Mouse (Mus musculus) thymus, postnatal 36 days (tissue): ENCODE data around the gene C2cd3.
A peak's percentile ranks its signal among the peaks of the same experiment; 100 is the strongest.

Experiments
- DNase-seq, 2 experiments: peaks; one replicate each; pipeline ENCODE4 v3.0.0; 2022; ENCODE audit warnings: mixed read lengths in 2 of 2

Gene C2cd3

DNA sequence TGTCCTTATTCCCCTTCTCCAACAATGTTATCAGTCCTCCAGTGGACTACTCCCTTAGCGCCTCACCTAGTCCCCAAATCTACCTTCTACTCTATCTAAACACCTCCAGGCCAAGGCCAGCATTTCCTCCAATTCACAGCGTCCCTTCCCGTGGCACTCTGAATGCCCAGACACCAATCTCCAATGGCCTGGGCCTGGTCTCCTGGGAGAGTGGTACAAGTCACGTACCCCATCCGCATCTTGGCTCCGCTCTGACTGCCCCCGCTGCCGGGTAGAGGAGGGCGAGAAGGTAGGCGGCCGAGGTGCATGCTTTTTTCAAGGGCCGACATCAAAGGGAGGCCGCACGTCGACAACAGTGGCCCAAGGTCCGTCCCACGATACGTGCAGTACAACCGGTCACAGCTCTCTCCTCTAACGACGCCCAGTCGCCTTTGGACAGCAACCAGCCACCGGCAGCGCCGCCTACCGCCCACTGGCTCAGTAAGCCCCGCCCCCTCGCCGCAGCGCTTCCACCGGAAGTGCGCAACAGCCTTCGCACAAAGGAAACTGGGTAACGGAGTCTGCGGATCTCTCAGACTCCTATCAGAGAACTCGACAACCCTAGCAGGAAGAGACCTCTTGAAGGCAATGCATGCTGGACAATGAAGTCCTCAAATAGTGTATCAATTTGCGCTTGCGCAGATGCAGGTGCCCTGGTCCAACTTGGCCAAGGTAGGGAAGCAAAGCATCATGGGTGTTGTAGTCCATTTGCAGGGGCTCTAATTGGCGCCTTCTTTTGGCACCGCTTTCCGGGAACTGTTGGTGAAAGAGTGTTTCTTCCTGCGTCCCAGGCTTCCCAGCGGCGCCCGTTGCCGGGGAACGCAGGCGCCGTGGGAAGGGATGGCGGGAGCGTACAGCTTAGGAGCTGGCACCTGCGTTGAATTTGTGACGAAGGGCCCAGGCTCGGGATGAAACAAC is at the start of gene C2cd3, which contains the start of gene Ppme1:
Gene C2cd3, plus strand, starts transcription at position 739 of the 957 bp plus-strand sequence.
Gene Ppme1, minus strand, starts transcription at position 813 of the 957 bp plus-strand sequence.
- DNase-seq = peak; percentile 97 to 98

DNA sequence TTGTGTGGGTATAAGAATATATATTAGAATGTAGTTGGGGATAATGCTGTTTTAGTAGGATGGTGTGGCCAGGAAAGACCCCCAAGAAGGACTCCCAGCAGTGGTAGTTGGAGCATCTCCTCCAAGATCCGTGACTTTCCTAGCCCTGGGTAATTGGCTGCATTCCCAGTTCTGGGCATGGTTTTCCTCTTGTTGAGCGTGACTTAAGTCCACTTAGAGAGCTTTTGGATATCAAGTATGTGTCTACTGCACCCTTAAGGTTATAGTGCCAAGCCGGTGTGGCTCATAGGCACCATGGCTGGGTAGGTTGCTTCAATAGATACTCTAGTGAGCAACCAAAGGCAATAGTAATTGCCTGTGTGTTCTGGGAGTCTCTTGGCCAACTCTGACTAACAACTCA is 48.3 kb upstream of the C2cd3 start:
- DNase-seq = no peak

DNA sequence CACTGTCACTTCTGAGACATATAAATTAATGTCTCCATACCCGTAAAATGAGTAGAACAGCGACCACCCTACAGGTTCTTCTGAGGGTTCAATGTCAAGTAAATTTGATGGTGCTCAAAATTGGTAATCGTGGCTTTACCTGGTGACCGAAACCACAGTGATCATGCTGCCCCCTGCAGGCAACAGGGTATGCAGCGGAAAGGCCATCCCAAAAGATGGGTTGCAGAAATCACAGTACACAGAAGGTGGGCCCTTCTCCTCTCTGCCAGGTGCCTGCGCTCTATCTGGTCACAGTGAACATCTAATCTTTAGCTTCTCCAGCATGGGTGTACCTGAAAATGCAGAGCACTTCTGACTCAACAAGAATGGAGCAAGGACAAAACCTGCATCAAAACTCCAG is 46.6 kb upstream of the C2cd3 start:
- peak; percentile 17 to 18 for DNase-seq

DNA sequence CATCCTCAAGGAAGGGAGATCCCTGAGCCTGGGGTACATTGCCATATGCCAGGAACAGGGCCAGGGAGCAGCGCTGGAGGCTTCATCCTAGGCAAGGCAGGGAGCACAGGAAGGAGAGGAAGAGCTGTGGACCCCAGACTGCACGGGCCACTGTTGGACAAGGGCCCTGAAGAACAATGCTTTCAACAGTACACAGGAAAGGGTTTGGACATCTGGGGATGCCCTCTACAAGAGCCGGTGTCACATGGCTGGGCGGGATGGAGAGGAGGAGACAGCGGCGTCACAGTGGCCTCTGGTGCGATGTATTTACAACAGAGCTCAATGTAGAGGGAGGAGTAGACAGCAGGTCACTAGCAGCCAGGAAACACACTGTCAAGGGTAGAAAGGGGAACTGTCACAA is 44.5 kb upstream of the C2cd3 start:
- no peak for DNase-seq

DNA sequence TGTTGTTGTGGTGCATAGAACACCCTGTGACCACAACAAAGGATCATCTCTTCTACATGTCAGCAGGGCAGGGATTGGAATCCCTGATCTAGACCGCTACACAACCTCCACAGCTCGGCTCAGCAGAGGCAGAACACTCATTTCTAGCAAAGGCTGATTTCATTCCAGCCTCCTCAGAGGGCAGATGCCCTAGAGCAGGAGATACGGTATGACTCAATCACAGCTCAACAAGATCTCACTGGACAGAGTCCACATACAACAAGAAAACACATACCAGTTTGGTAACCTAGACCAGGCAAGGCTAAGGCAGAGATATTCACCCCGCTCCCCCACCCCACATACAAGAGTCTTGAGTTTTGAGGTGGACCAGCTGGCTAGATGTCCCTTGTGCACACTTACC is 43.4 kb upstream of the C2cd3 start:
- no peak for DNase-seq

DNA sequence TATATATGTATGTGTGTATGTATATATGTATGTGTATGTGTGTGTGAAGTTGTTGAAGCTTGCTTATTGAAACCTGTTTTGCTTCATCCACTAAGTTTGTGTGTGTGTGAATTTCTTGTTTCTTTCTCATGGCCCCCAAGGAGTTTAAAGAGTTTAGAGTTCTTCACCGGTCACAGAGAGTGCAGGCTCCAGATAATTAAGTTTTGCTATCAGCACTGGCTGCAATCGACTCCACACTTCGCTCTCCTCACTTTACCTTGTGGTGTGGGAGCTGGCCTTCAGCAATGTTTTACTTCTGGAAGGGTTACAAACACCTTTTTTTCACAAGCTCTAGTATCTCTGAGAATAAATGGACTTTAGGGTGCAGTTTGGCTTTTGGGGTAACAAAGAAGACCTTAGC is 40.8 kb upstream of the C2cd3 start:
- no peak for DNase-seq

DNA sequence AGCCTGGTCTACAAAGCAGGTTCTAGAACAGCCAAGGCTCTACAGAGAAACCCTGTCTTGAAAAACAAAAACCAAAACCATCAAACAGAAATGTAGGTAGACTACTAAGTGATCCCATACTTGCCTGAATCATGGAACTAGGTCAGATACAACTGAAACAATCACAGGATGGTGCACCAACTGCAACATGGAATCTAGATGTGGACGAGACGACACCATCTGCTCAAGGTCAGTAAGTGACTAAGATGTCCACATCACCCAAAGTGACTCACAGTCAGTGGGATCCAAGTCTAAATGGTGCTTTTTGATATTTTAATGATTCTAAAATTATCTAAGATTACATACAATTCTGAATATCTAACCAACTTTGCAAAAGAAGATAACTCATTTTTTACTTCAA is 36.1 kb upstream of the C2cd3 start:
- no peak for DNase-seq

DNA sequence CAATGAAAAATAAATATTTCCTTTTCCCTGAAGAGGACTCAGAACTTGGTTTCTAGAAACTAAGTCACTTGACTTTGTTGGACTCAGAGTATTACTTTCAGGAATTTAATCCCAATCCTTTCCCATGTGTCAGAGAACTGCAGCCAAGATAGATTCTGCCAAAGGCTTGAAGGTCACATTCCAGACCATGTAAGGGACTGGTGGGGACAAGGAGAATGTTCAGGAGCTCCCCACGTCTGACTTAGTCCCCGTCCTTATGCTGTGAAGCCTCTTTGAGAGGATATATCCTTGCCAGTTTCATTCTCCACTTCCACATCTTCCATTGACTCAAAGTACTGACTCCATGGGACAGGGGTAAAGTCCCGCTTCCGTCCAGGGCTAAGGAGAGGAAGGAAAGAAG is 17.0 kb upstream of the C2cd3 start:
- no peak for DNase-seq

DNA sequence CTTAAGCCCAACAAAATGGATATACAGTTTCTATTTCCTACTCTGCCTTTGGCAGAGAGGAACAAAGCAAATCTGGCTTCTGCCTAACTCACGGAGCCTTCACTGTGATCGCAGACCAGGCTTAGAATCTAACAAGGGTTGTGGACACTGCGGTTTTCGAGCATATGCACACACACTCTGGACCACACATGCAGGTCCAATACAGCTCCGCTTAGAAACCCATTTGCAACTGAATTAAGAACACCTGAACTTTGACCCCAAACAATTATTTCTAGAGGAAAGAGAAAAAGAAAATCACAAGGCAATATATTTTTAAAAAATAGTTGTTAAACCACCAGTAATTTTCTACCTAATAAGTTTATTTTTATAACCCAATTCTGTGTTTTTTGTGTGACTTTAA is 15.7 kb upstream of the C2cd3 start:
- no peak for DNase-seq

DNA sequence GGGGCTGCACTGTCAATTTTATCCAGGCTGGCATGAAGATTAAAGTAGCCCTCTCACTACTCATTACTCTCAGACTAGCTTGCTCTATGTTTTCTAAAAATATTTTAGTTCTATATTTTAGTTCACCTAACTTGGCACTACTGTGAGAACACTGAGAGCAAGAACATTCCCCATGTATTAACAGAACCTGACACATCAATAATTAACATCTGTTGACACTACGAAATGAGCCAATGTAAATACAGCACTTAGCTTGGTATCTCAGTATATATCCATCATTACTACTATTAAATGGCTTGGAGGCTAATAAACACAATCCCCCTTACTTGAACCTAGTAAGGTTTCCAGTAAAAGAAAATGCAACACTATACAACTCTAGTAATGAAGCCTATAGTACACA is 15.3 kb upstream of the C2cd3 start:
- DNase-seq = no peak

DNA sequence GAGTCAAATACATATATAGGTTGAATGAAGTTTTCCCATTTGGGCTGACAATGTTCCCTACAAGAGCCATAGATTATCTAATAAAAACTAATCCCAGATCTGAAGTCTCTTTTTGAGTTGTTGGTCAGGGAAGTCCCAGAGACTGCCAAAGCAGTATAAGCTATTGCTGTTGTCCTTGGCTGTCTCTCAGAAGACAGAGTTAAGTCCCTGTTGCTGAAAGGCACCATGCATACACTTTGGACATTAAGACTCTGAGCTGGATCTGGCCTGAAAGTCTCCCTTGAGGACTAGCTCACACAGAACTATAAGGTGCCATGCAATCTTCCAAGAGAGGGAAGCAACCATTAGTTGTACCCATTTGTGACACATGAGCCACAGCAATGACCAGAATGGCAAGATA is 14.2 kb upstream of the C2cd3 start:
- no peak for DNase-seq

DNA sequence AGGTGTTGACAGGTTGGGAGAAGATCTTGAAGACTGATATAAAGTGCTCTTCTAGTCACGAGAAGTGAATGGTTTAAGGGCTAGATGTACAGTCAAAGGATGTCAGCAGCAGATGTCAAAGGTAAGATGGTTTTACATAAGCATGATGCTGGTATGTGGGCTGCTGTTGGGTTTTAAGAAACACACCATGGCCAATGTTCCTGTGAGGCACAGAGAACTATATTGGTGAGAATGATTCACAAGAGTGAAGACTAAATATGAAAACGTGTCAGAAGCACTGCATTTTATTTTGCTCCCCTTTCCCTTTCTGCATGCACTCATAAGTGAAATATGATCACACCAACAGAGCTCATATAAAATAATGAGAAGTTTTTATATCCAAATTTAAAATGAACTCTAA is 8.9 kb upstream of the C2cd3 start:
- DNase-seq = no peak

DNA sequence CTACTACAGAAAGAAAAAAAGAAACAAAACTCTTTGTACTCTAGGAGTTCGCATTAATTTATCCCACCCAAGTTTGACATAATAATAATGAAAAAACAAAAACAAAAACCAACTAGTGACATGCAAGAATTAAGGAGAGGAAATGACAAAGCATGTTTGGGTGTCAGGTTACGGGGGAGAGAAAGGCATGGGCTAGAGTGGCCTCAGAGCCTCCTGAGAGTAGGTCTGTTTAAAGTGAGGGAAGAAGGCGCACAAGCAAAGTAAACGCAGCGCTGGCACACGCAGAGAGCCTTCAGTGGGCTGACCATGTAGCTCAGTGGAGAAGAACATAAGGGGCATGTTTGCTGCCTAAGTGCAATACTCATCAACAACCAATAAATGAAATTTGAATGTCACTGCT is 7.1 kb upstream of the C2cd3 start:
- no peak for DNase-seq

DNA sequence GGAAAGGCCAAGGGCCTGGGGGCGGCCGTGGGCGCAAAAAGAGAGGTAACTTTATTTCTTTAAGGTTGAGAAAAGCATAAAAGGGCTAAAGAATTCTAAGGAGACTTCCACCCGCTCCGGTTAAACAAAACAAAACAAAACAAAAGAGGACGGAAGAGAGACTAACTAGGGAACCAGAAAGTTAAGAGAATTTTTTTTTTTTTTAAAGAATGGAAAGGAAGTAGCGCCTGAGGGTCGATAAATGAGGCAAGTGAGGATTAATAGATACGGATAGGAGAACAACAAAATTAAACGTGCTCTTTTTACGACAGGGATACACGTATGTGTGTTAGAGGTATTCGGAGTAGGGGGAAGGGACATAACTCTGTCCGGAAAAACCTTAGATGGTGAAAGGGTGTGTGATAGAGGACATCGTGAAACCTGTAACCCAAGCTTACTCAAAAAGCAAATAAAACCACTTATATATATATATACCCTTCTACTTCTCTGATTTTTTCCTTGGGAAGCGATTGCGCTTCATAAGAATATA is 483 bp downstream of the C2cd3 start:
- DNase-seq = no peak

DNA sequence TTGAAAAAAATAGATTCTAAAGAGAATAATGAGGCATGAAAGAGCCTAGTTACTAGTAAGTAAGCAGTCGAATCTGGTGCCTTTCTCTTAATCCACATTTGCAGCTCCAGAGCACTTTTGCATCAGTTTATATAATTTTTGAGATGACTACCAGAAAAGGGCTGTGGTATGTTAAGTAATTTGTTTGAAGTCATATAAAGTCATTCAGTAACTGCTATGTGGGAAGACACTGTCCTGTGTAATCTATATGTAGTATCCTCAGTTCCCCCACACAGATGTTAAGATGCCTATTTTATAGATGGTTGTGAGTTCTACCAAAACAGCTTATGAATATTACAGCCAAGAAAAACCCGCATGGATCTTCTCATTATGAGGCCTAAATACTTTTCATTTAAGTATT is 6.2 kb downstream of the C2cd3 start:
- DNase-seq = no peak

DNA sequence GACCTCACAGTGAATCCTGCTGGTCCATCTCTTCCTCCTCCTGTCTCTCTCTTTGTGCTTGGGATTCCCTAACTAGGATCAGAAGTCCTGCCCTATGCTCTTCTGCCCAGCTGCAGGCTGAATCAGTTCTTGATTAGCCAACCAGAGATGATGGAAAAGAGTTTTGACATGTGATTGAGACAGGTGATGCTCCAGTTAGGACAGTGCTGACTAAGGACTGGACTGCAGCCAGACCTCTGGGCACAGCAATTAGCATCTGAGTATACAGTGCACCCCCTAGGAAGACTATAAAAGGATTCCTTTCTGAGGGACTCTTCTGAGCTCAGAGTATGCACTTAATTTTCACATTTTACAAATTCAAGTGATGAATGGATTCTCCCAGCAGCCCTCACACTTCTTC is 9.1 kb downstream of the C2cd3 start:
- DNase-seq = no peak

DNA sequence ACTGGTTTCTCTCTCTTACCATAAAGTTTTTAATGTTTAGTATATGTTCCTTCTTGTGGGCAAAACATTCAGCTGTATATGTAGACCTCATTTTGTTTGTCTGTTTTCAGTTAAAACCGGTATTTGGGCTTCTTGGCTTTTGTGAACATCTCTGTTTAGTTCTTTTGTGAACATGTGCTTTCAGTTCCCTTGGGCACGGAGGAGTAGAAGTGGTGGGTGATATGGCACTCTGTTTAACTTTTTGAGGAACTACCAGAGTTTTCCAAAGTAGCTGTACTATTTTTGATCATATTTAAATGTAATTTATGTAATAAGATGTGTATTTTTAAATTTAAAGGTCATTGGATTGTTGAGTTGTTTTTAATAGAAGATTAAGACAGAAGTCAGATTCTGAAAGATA is 11.2 kb downstream of the C2cd3 start:
- no peak for DNase-seq

DNA sequence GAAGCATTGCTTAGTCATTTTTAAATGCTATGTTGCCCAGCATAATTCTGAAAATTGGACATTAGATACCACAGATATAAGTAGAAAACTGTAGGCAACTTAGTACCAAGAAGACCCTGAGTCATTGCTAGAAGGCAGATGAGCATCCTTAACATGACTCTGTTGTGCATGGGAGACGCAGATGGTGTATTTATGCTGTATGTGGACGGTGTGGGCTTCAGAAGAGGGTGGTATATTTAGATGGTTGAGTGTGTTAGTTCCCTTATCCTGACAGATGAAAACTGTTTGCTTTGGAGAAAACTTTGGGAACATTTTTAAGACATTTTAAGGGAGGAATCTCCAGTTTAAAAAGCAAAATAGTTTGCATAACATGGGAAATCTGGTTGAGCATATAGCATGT is 16.1 kb downstream of the C2cd3 start:
- DNase-seq = no peak

DNA sequence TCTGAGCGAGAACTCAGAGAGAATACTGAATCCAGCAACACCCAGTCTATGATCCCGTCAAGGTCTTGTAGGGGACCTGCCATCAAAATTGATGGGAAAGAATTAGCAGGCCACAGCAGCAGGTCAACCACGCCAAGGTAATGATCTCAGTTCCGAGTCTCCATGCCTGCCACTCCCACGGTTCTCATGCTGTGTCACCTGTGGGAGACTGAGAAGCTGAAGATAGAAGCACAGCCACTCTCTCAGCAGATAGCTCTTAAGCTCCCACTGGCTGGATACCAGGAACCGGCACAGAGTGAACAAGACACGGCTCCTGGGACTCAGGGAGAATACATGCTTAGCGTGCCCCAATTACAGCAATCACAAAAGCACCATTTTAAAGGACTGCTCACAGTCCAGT is 18.1 kb downstream of the C2cd3 start:
- no peak for DNase-seq

DNA sequence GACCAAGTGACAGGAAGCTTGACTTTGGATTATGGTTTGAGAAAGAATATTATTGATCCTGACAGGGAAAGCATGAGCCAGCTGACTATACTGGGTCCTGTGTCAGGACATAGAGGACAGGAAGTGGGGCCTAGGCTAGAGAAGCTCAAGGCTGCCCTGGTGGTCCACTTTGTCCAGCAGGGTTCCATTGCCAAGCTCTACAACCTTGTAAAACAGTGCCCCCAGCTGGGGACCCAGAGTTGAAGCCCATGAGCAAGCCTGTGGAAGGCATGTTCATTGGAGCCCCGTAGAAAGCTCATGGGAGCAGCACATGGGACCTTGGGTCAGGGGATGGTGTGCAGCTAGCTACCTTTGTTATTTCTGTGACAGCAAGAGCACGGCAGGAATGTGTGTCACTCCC is 20.2 kb downstream of the C2cd3 start:
- peak in 1 of 2 experiments; percentile 2 for DNase-seq

DNA sequence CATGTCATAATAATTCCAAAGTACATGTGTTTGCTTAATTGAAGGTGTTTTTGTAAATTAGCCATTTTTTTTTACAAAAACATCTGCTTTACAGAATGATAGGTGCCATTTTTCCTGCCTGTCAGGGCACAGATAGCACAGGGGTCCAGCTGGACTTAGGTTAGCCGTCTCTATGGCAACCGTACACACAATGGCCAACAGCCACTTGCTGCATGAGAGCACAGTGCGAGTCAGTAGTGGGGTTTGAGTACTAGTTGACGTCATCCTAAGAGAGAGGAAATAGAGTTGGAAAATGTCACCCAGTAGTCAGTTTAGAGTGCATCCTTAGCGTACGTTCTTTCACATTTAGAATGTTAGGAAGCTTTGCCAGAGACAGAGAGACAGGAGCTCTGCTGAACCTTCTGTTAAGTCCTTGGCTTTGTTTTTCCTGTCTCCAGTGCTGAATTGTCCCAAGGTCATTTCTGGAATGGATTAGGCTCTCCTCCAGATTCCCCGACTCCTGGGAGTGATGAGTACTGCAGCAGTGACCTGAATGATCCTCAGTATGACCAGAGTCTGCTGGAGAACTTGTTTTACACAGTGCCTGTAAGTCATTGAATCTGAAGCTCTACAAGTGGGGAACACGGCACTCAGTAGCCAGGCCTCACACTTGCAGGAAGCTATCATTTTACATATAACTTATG is 27.3 kb downstream of the C2cd3 start:
- DNase-seq = no peak

DNA sequence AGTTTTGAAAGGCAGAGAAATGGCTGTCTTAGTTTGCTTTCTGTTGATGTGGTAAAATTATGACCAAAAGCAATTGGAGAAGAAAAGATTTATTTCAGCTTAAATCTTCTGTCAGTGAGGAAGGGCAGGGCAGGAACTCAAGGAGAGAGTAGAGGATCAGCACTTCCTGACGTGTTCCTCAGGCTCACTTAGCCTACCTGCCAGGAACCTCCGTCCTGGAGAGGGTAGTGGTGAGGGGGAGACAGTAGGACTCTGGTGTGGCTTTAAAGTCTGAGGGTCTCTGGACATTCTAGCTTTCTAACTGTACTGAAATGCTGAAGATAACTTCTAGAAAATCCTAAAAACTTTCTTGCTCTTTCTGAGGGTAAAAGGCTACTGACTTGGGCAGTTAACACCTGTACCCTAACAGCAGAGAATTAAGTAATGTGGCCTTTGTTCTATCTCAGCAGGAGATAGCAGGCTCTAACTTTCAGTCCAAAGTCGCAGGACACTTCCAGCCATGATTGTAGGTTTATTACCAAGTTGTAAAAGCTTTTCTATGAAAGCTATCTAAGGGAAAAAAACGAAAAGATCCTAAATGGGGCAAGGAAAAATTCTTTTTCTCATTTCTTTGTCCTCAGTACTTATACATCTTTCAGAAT is 29.0 kb downstream of the C2cd3 start:
- DNase-seq = no peak

DNA sequence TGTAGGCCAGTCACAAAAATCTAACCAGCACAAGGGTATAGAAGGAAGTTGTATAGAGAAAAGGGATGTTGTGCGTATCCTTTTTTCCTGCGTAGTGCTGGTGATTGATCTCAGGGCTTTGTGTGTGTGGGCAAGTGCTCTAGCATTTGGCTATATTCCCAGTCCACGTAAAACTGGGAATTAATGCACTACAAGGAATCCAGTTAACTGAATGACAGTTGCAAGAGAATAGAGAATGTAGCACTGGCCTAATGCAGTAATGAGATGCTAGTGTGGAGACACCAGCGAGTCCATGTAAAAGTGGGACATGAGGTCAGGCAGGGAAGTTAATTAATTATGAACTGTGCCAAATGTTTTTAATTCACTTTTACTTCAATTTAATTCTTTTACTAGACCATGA is 30.7 kb downstream of the C2cd3 start:
- DNase-seq = no peak

DNA sequence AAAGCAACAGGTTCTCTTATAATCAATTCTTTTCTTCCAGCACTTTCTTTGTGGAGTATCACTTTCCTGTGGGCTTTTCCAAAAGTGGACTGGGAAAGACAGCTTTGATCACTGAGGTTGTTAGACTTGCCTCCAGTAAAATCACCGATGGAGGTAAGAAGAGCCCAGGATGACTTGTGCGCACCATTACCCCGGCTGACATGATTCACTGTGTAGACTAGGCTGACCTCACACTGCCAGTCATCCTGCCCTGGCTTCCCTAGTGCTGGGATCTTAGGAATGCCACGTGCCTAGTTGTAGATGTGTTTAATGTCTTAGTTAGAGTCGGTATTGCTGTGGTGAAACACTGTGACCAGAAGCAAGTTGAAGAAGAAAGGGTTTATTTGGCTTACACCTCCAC is 35.6 kb downstream of the C2cd3 start:
- DNase-seq = no peak
